In the genomic region with DNA sequence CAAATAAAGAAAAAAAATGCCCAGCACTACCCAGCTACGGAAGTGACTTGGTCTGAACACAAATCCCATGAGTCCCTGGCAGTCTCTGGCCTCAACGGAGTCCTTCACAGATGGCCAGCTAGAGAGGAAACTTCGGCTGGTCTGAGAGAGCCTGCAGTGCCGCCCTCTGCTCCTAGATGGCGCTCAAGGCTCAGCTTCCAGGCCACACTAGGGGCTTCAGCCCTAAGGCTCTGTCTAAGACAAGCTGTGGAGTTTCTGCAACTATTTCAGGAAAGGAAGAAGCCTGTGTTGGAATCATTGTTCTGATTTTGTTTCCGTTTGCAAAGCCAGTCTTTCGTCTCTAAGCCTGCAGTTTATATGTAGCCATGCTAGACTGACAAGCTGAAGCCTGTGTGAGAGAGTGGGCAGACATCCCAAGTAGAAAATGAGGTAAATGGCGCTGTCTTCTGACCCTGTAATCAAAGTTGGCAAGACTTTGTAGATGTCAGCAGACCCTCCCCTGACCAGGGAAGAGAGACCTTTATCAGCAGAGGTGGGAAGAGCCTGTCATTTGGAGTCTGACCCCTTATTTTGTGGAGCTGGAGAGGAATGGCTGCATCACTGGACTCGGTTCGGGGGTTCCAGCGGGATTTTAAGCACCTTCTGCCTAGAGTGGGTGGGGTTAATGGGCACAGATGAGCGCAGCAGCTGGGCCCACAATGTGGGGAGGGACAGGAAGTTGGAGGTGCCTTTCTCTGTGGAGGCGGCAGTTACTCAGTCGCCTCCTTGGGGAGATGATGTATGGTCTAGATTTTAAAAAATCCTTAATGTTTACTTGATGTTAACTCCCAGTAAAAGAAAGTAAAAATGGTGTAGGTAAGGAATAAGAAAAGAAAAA, we compare ENCODE assay signal across 8 mouse cellular contexts.
DNase-seq lines count a peak whose midpoint lies in the region; ATAC-seq and TF ChIP-seq lines count a peak whose summit lies in the region.

No protein-coding gene starts in this region.

- DNase-seq in brain, embryonic 18.5 days (ENCODE audit: low read depth, low spot score): peak; percentile 62
- peak; percentile 59 to 89 for DNase-seq in layer of hippocampus, adult 8-10 months (ENCODE audit: low spot score in 2 of 2)
- peak; percentile 78 for DNase-seq in lung, postnatal 10 days
- DNase-seq in retina, postnatal 1 day: peak; percentile 77
- DNase-seq in urinary bladder, adult 2 months (ENCODE audit: low spot score): peak; percentile 37

- H3K4me1 ChIP-seq in E14TG2a.4 (replicated peaks; ENCODE audit: low read depth, low read length): peaks cover 9% of the 10 kb centered on the region
- peaks cover 4% of the 10 kb centered on the region; the same call in 1 of the 2 replicates for H3K4me1 ChIP-seq in forebrain, embryonic 16.5 days (replicated peaks; ENCODE audit: control insufficient read depth, insufficient read depth, low read length)

- H3K4me2 ChIP-seq in forebrain, embryonic 16.5 days (ENCODE audit: low read length): no peak overlapping the region

- WGBS in forebrain, embryonic 16.5 days: 45% methylated on average over 14 of the region's 14 CpGs

- no peak overlapping the region for H3K27ac ChIP-seq in forebrain, embryonic 16.5 days (ENCODE audit: low read length)

- peaks cover 5% of the 10 kb centered on the region for H3K9me3 ChIP-seq in E14TG2a.4 (ENCODE audit: low read length)
- H3K9me3 ChIP-seq in forebrain, embryonic 16.5 days (ENCODE audit: control insufficient read depth, low read length): no peaks in the 10 kb centered on the region

- no peaks in the 10 kb centered on the region for H3K36me3 ChIP-seq in E14TG2a.4 (ENCODE audit: insufficient read depth, low read length)
- H3K36me3 ChIP-seq in forebrain, embryonic 16.5 days (ENCODE audit: control insufficient read depth, insufficient read depth): no peaks in the 10 kb centered on the region

- no peak overlapping the region for H3K4me3 ChIP-seq in E14TG2a.4 (replicated peaks; ENCODE audit: low read length)
- H3K4me3 ChIP-seq in forebrain, embryonic 16.5 days (replicated peaks; ENCODE audit: low read length): no peak overlapping the region

- TF ChIP-seq CTCF in E14TG2a.4 (conservative IDR thresholded peaks at IDR 0.05; ENCODE audit: low read length): peak; percentile 75

- no peak overlapping the region for H3K9ac ChIP-seq in forebrain, embryonic 16.5 days (replicated peaks; ENCODE audit: low read depth, low read length)

- ATAC-seq in forebrain, embryonic 16.5 days: peak; percentile 91
- ATAC-seq in hematopoietic stem cell, adult 5-6 weeks (replicated peaks in 1 of 2; ENCODE audit: insufficient read depth in 1 of 2, low FRiP score in 2 of 2, low TSS enrichment in 1 of 2, low read depth in 1 of 2, poor library complexity in 2 of 2, severe bottlenecking in 2 of 2): peak; percentile 66 to 81; a peak in 3 of 4 replicates

- H3K27me3 ChIP-seq in E14TG2a.4 (ENCODE audit: insufficient read depth, low read length): peaks cover 7% of the 10 kb centered on the region; the same call in 1 of the 2 replicates
- H3K27me3 ChIP-seq in forebrain, embryonic 16.5 days (replicated peaks; ENCODE audit: control insufficient read depth, insufficient read depth, low read length): no peaks in the 10 kb centered on the region
